Mouse (Mus musculus): ENCODE results near the gene Fnbp4. TPM values are rescaled to one million over a fixed set of nuclear protein-coding genes. Genes with fewer than 3 reads are reported as not detected.
A peak's percentile ranks its signal among the peaks of the same experiment; 100 is the strongest.

Fnbp4 gene
- 10 to 100 TPM; 38.6 to 51.3 TPM for total RNA-seq (2021)
- long read RNA-seq, experiment 1, full-length matches to known transcripts: 13 of 26 reads
- long read RNA-seq, experiment 1, partial matches to known transcripts: 5 of 26 reads
- long read RNA-seq, experiment 1, other reads (novel, unspliced or antisense): 8 of 26 reads
- long read RNA-seq, experiment 2, full-length matches to known transcripts: 23 of 52 reads
- long read RNA-seq, experiment 2, partial matches to known transcripts: 9 of 52 reads
- long read RNA-seq, experiment 2, other reads (novel, unspliced or antisense): 20 of 52 reads

DNA sequence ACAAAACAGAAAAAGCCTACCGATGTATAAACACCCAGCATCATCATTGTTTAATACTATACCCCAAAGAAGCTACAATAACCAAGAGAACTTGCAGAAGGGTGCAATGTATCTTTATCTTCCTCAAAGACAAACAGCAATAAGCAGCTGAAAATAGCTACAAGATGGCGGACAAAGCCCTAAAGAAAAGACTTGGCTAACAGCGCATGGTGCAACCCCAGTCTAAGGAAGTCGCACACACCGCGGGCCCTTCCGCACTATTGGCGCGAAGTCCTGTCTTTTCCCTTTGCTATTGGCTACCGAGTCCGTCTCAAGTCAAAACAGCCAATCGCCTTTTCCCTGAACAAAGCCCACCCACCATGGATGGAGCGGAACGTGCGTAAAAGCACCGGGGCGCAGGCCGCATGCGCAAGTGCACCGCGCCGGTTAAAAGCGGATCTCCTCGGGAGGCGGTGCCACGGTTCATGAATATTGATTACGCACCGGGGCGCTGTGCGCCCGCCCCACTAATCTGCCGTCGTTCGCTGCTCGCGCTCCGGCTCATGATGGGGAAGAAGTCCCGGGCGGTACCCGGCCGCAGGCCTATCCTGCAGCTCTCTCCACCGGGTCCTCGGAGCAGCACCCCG, at the start of gene Fnbp4:
Fnbp4 (plus strand) TSS at position 318 of the 626 bp plus-strand sequence.
- DNase-seq (ENCODE audit: low spot score in 2 of 2): peak; percentile 85 to 96

DNA sequence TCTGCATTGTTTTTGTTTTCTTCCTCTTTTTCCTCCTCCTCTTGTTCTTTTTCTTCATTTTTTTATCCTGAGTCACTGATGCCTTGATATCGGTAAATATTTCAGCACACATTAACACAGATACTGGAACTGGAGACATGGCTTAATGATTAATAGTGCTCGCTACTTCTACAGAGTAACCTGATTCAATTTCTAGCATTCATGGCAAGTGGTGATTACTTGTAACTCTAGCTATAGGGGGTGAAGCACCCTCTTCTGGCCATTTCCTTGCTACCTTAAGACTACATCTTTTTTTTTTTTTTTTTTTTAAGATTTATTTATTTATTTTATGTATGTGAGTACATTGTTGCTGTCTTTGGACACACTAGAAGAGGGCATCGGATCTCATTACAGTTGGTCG, 44.2 kb upstream of the Fnbp4 start:
- no peak for DNase-seq (ENCODE audit: low spot score in 2 of 2)

DNA sequence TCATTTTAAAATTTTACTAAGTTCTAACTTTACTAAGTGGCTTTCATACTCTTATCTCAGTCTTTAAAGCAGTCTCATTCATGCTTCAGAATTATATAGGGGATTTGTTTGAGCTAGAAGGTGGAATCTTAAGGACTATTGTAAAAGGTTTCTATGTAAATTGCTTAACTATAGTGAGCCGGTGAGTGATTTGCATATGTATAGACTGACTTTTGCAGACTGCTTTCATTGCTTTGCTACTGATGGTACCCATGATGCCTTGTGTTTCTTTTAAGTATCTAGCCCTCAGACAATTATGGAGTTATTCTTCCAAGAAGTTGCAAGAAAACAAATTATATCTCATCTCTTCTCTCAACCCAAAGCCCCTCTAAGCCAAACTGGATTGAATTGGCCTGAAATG, 36.6 kb upstream of the Fnbp4 start:
- DNase-seq (ENCODE audit: low spot score in 2 of 2): no peak

DNA sequence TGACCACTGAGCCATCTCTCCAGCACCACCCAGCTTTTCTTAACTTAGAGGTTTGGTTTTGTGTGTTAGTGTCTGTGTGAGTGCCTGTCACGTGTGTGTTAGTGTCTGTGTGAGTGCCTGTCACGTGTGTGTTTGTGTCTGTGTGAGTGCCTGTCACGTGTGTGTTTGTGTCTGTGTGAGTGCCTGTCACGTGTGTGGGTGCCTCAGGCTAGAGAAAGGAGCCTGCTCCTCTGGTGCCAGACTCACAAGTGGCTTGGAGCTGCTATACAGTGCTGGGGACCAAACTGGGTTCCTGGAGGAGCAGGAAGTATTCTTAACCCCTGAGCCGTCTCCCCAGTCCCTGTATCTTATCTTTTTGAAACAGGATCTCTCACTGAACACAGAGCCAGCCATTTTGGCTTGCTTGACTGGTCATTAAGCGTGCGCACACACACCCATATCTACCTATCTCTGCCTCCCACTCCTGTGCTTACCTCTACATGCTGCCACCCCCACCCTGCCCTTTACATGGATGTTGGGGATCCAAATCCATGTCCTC, 29.5 kb upstream of the Fnbp4 start:
- no peak for DNase-seq (ENCODE audit: low spot score in 2 of 2)

DNA sequence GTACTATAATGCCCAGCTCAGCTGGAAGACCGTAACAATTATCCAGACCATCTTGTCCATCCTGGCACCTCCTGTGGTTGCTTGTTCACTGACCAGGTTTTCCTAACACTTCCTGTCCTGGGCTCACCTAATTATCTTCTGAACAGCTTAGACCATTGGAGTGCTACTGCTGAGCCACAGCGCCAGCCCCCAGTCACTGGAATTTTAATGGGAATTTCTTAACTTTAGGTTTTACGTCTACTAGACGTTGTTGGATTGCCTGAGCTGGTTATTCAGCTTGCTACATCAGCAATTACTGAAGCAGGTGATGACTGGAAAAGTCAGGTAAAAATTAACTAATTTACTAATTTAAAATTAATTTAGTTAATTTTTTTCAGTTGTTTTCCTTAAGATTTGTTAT, 27.8 kb upstream of the Fnbp4 start:
- DNase-seq (ENCODE audit: low spot score in 2 of 2): no peak

DNA sequence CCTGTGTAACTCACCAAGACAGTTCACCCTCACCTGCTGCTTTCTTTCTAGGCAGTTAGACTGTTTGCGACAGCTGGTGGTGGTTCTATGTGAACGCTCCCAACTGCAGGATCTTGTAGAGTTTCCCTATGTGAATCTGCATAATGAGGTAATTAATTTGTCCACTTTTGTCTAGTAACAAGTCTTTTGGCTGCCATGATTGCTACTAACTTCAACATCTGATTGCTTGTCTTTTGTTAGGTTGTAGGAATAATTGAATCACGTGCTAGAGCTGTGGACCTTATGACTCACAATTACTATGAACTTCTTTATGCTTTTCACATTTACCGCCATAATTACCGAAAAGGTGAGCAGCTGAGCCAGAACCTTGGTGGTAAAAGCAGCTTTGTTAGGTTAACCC, 27.2 kb upstream of the Fnbp4 start:
- no peak for DNase-seq (ENCODE audit: low spot score in 2 of 2)

DNA sequence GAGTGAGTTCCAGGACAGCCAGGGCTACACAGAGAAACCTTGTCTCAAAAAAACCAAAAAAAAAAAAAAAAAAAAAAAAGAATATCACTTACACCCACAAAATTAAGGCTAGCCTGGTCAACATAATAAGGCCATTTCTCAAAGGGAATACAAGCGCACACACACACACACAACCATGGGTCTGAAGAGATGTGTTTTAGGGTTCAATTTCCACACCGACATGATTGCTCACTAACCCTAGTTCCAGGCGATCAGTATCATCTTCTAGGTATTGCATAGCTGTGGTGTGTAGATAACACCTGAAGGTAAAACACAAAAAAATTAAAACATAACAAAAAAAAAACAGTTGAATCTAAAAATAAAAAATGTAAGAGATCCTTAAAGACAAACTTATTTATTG, 18.4 kb upstream of the Fnbp4 start:
- no peak for DNase-seq (ENCODE audit: low spot score in 2 of 2)

DNA sequence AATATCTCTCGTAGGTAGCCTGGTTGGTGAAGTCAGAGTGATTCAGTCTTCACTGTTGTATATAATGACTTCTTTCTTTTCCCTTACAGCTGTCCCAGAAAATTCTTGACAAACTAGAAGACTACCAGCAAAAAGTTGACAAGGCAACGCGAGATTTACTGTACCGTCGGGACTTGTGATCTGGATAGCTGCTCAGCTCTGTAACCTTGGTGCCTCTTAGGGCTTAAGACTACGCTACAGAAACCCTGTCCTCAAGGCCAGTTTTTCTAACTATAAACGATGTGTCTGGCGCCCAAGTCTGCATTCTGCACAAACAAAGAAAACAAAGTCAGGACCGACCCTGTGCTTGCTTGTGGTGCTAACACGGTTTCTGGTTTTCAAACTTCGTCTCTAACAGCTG, 9.8 kb upstream of the Fnbp4 start:
- DNase-seq (ENCODE audit: low spot score in 2 of 2): no peak

DNA sequence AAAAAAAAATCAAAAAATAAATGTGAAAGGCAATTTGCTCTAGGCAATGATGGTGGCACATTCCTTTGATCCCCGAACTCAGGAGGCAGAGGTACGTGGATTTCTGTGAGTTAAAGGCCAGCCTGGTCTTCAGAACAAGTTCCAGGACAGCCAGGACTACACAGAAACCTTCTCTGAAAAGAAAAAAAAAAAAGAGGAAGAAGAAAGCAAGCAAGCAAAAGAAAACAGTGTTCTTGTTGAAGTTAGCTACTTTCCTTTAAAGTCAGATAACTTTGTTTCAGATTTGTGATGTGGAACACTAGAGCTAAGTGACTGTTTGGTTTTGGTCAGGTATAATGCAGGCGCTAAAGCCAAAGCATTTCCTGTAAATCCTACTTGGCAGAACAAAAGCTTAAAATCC, 6.4 kb upstream of the Fnbp4 start:
- DNase-seq (ENCODE audit: low spot score in 2 of 2): no peak

DNA sequence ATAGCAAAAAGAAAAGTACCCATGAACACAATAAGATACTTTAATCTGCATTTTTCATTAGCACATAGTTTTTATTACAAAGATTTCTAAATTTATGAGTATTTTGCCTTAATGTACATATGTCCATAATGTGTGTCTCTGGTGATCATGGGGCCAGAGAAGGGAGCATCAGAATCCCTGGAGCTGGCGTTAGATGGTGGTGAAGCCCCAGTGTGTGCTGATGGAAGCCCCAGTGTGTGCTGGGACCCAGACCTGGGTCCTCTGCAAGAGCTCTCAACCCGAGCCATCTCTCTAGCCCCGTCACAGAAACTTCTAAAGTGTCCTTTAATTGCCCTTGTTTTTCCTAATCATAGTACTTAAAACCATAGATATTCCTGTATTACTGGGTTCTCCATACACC, 5.8 kb upstream of the Fnbp4 start:
- no peak for DNase-seq (ENCODE audit: low spot score in 2 of 2)

DNA sequence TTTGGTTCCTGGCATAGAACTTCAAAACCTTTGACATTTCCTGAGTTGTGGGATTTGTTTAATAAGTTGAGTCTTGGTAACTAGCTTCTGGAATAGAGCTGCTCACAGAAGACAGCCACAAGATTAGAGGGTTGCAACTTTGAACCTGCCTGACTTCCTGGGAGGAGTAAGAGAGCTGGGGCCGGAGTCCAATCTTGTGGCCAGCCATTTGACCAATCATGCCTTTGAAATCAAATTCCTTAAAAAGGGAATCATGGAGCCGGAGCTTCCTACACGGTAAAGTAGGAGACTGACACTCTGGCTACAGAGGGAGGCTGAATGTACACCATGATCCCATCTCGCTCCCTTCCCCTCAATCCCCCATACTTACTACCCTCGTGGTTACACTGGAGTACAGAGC, 5.2 kb upstream of the Fnbp4 start:
- no peak for DNase-seq (ENCODE audit: low spot score in 2 of 2)

DNA sequence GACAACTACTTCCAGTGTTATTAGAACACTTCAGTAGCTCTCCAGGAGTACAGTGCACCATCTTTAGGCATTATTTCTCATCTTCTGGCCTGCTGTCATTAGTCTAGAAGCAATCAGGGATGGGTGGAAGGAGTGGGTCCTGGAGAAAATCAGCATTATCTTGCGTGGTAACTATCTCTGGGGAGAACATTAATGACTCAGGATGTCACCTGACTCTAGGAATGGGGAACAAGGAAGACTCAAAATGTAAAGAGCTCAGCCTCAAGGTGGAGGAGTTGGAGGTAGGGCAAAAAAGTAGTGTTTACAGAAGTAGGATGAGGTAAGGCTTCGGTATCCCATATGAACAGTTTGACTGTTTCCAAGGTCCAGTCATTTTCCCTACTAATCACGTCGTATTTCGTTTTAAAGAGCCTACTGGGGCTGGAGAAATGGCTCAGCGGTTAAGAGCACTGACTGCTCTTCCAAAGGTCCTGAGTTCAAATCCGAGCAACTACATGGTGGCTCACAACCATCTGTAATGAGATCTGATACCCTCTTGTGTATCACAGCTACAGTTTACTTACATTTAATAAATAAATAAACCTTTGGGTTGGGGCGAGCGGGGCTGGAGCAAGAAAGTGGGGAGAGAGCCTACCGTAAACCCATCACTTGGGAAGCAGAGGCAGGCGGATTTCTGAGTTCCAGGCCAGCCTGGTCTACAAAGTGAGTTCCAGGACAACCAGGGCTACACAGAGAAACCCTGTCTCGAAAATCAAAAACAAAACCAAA, 701 bp upstream of the Fnbp4 start:
- DNase-seq (ENCODE audit: low spot score in 2 of 2): no peak

DNA sequence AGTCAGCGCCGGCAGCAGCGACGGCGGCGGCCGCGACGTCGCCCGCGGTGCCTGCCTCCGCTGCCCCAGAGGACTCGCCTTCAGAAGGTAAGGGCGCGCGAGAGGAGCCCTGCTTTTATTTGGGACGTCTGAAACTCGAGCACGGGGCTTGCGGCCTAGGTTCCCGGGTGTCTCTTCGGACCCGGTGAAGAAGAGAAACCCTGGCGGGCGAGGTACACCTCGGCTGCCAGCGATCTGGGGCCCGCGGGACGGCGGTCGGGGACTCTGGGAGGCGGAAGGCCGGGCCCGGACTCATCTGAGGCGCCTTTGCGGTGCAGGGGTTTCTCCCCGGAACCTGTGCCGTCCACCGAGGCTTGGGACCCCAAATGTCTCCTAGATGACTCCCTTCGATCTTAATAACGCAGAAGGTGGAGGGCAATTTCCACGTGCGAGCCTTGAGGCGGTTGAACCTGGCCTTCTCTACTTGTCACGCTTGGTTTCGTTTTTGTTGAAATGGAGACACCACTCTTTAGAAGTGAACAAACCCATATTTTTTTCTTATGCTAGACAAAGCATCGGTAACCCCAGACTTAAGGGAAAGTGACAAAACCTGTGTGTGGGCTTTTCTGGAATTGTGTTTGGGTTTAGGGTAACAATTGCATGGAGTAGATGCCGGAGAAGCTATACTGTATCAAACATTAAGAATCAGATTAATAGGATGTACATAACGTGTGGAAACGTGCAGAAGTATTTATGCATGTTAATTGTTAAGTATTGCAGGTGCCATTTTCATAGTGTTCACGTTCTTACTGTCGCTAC, 769 bp downstream of the Fnbp4 start:
- DNase-seq (ENCODE audit: low spot score in 2 of 2): peak; percentile 27 to 58

DNA sequence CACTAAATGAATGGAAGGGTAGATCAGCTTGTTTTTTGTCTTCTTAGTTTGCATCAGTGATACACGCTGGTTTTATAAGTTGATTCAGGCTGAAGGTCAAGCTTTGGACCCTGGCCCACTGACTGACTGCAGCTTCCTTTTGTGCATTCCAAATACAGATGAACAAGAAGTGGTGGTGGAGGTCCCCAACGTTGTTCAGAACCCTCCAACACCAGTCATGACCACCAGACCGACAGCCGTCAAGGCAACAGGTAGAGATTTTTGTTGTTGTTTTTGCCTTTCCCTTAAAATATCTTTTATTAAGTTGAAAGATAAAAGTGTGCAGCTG, 1.3 kb downstream of the Fnbp4 start:
- DNase-seq (ENCODE audit: low spot score in 2 of 2): peak in 1 of 2 experiments; percentile 15

DNA sequence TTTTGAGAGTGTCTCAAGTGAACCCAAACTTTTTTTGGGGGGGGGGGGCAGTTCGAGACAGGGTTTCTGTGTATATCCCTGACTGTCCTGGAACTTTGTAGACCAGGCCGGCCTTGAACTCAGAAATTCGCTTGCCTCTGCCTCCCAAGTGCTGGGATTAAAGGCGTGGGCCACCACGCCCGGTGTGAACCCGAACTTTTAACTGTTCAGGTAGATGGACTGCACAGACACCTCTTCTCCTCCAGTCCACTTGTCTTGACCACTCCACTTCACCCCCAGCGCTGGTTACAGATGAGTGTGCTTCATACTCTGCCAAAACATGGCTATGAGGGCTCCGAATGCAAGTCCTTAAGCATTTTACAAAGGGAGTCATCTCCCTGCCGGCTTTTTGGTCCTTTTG, 2.0 kb downstream of the Fnbp4 start:
- DNase-seq (ENCODE audit: low spot score in 2 of 2): no peak

DNA sequence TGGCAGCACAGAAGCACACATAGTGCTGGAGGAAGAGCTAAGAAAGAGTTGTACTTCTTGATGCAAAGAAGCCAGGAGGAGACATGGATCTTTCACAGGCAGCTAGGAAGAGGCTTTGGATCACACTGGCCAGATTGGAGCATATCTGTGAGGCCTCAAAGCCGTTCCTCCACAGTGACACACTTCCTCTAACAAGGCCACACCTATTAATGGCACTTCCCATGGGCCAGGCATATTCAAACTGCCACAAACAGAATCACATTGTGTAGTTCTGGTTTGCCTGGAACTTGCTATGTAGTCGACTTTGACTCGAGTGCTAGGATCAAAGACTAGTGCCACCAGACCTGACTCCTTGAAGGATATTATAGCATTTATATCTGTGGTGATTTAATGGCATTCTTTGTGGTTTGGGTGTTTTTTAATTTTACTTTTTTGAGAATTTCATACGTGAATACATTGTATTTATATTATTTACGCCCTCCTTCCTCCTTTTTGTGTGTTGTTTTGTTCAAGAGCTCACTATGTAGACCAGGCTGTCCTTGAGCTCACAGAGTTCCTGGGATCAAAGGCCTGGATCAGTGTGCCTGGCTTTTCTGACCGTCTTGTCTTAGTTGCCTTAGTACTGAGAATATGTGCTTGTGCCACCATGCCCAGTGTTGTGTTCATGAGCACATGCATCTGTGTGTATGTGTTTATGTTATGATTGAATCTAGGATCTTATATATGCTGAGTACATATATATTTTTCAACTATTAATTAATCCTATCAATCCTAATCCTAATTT, 4.7 kb downstream of the Fnbp4 start:
- DNase-seq (ENCODE audit: low spot score in 2 of 2): no peak

DNA sequence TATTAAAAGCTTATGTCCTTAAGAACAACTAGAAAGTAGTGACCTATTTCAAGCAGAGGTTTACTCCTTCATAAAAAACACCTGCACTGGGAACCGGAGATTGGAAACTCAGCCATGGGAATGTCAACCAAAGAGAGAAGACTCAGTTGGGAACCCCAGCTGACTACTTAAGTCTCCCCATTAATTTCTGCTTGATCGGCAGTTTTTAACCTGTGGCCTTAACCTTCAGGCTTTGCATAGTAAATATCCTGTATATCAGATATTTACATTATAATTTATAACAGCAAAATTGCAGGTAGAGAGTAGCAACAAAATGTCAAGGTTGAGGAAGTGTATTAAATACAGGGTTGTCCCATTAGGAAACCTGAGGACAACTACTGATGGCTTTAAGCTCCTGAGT, 8.4 kb downstream of the Fnbp4 start:
- DNase-seq (ENCODE audit: low spot score in 2 of 2): no peak

DNA sequence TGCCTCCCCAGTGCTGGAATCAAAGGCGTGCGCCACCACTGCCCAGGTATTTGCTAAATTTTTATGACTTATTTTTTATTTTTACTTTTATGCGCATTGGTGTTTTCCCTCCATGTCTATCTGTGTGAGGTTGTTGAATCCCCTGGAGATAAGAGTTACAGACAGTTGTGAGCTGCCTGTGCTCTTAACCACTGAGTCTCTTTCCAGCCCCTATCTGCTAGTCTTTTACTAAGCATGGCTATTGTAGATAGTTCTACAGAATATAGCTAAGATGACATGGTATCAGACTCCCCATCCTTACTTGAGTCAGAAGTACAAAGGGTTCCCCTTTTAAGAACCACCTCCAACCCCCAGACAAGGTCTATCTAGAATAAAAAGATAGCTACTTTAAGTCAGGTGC, 9.0 kb downstream of the Fnbp4 start:
- no peak for DNase-seq (ENCODE audit: low spot score in 2 of 2)

DNA sequence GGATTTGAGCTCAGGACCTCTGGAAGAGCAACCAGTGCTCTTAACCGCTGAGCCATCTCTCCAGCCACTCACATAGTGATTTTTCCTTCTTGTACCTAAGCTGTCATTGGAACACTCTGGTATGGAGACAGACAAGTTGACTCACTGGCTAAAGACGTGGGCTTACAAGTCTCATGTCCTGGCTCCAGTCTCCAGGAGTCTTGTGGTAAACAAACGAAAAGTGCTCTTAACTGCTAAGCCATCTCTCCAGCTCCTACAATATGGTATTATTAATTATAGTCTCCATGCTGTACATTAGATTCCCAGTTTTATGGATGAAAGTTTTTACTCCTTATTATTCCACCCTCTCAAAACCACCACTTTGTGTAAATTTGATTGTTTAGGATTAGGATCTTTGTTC, 20.0 kb downstream of the Fnbp4 start:
- DNase-seq (ENCODE audit: low spot score in 2 of 2): no peak

DNA sequence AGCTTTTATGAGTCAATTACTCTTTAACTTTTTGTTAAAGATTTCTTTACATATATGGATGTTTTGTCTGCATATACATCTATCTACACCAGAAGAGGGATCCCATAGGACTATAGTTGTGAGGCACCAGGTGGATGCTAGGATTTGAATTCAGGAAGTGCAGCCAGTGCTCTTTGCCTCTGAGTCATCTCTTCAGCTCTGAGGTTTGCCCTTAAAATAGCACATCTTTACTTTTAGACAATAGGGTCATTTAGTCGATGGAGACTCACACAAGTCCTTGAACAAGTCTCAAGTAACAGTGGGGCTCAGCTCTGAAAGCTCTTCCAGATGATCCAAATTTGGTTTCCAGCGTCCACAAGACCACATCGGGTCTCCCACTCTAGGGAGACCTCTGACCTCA, 36.2 kb downstream of the Fnbp4 start:
- DNase-seq (ENCODE audit: low spot score in 2 of 2): no peak

DNA sequence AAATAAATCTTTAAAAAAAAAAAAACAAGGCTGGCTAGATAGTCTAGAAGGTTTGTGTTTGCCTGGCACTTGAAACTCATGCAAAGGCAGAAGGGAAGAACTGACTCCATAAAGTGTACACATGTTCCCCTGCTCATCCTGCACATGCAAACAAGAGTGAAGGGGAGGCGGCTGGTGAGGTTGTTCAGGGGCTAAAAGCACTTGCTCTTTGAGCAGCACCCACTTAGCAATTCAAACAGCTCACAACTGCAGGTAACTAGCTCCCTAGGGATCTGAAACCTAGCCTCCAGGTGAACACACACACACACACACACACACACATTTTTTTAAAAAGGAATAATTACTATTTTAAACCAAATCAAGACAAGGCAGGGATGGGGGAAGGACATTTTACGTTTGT, 36.8 kb downstream of the Fnbp4 start:
- no peak for DNase-seq (ENCODE audit: low spot score in 2 of 2)
